Mouse (Mus musculus): ENCODE measurements around the gene Cyp11a1. TPM values are rescaled to one million over a fixed set of nuclear protein-coding genes. Genes with fewer than 3 reads are reported as not detected.

Cyp11a1 gene
- polyA plus RNA-seq, 1 experiment from 2014 or later: 0.95 TPM

DNA sequence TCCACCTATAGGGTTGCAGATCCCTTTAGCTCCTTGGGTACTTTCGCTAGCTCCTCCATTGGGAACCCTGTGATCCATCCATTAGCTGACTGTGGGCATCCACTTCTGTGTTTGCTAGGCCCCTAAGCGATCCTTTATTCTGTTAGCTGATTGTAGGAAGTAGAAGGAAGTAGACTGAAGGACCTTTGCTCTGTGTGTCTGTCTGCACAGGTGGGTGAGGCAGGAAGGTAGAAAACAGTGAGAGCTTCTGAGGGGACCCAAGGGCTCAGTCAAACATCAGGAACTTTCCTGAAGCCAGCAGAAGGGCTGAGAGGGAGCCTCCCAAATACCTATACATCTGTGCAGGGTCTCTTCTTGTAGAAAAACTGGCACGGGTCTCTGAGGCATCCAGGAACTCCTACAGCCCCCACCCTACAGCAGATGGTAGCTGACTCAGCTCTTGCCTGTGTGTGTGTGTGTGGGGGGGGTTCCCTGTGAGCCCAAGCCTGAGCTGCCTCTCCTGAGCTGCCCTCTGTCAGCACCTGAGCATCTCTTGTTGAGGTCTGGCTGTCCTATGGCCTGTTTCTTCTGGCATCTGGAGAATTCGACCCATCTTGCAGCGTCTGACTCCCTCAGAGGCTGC is 30.9 kb upstream of the Cyp11a1 start:
- H3K9ac ChIP-seq: no peak overlapping the region
- ATAC-seq (ENCODE audit: borderline replicate concordance, extremely low read depth, low FRiP score, low TSS enrichment): no peak
- no peaks in the 10 kb centered on the region for H3K36me3 ChIP-seq
- H3K4me2 ChIP-seq: no peak overlapping the region
- H3K9me3 ChIP-seq: no peaks in the 10 kb centered on the region
- WGBS: 70% methylated on average over 5 of the region's 5 CpGs
- 0 out of 2 replicates have a peak, but pooled peaks cover 9% of the 10 kb centered on the region for H3K4me1 ChIP-seq
- no peak overlapping the region for H3K27ac ChIP-seq
- no peak overlapping the region for H3K4me3 ChIP-seq
- H3K27me3 ChIP-seq: no peaks in the 10 kb centered on the region

DNA sequence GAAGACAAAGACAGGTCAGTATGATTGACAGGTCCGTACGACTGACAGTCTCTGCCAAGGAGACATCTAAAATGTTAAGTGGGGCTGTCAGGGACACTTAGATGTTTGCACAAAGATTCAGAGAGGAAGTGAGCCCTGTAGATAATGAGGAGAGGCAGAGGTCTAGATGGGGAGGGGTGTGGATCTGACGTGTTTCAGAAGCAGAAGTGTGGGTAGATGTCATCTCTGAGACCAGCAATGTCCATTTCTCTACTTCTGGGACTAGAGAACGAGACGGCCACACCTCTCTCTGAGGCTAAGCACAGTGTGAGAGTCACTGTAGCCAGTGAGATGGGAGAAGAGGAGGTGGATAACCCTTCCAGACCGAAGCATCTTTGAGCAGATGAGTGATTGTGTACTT is 28.2 kb upstream of the Cyp11a1 start:
- H3K36me3 ChIP-seq: no peaks in the 10 kb centered on the region
- no peak overlapping the region for H3K9ac ChIP-seq
- no peak overlapping the region for H3K27ac ChIP-seq
- no peak overlapping the region for H3K4me3 ChIP-seq
- WGBS: 50% methylated on average over 6 of the region's 6 CpGs
- no peak for ATAC-seq (ENCODE audit: borderline replicate concordance, extremely low read depth, low FRiP score, low TSS enrichment)
- no peaks in the 10 kb centered on the region for H3K4me1 ChIP-seq
- H3K27me3 ChIP-seq: no peaks in the 10 kb centered on the region
- H3K4me2 ChIP-seq: no peak overlapping the region
- H3K9me3 ChIP-seq: no peaks in the 10 kb centered on the region

DNA sequence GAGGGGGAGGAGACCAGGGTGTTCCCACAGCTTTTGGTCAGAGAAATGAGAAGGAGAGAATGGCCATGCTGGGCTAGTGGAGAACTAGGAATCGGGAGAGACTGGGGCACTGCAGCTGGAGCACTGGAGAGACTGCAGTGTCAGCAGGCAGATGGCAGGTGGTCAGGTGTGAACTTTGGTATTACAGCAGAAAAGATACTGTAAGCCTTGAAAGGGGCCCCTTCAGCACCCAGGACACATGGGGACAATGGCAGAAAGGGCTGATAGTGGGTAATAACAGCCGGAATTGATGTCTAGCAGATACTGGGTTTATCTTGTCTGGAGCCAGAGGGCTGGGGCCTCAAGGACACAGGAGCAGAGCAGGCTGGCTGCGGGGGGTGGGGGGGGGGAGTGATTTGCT is 27.4 kb upstream of the Cyp11a1 start:
- Histone ChIP-seq H3K4me2 (no peak overlapping the region), H3K4me1 (no peaks in the 10 kb centered on the region), H3K36me3 (no peaks in the 10 kb centered on the region), H3K27ac (no peak overlapping the region), H3K27me3 (no peaks in the 10 kb centered on the region), H3K9ac (no peak overlapping the region), H3K9me3 (no peaks in the 10 kb centered on the region), H3K4me3 (no peak overlapping the region)
- 37% methylated on average over 3 of the region's 3 CpGs for WGBS
- no peak for ATAC-seq (ENCODE audit: borderline replicate concordance, extremely low read depth, low FRiP score, low TSS enrichment)

DNA sequence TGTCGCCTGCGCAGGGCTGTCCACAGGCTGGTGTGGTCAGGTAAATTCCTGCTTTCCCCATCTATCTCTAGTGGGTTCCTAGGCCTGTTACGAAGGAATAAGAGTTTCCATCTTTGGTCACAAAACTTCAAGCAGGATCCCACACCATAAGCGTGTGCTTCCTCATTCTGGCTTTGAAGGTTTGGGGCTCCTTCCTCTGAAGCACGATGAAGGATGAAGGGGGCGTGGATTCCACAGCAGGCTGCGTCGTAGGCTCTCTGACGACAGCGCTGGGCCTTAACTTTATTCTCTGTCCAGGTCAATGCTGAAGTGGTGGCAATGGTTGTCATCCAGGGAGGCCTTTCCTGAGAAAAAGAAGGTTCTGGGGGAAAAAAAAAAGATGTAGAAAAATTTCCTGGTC is 25.6 kb upstream of the Cyp11a1 start:
- Histone ChIP-seq H3K9me3 (no peaks in the 10 kb centered on the region), H3K27ac (no peak overlapping the region), H3K27me3 (no peaks in the 10 kb centered on the region), H3K9ac (no peak overlapping the region), H3K4me1 (no peaks in the 10 kb centered on the region), H3K36me3 (no peaks in the 10 kb centered on the region), H3K4me2 (no peak overlapping the region), H3K4me3 (no peak overlapping the region)
- no peak for ATAC-seq (ENCODE audit: borderline replicate concordance, extremely low read depth, low FRiP score, low TSS enrichment)
- 76% methylated on average over 10 of the region's 10 CpGs for WGBS

DNA sequence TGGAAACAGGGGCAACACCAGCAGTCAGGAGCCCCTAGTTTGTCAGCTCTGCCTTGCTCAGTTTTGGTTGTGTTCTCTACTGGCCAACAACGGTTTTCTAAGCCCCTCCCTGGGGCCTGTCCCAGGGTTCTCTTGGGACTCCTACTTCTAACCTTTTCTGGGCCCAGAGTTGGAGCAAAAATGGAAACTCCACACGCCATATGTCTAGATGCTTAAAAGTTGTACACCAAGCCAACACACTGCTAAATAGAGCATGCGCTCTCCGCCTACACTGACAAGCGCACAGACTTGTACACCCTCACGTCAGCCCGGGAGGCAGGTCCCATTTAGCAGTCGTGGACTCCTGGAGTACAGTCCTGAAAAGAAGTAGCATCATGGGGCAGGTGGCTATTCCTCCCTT is 20.9 kb upstream of the Cyp11a1 start:
- no peak overlapping the region for H3K27ac ChIP-seq
- 85% methylated on average over 8 of the region's 8 CpGs for WGBS
- no peak for ATAC-seq (ENCODE audit: borderline replicate concordance, extremely low read depth, low FRiP score, low TSS enrichment)

DNA sequence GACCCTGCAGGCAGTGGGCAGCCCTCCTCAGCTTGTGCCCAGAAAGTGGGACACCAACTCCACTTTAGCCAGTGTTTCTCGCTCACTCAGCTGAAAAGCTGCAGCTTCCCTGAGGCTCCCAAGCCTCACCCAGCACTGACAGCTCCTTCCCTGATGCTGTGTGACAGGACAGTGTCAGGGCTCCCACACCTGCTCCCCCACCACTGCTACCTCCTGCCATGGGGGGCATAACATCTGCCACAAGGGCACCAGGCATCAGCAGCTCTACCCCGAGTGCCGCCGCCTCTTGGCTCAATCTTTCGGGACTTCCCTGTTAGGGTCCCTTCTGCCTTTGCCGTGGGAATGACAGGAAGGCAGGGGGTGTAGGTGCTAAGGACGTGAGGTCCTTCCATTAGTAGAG is 19.9 kb upstream of the Cyp11a1 start:
- H3K9ac ChIP-seq: no peak overlapping the region

More for the DNA sequence above, 20.9 kb upstream of the Cyp11a1 start:
- Histone ChIP-seq H3K4me1 (no peaks in the 10 kb centered on the region; the same call in 1 of the 2 replicates), H3K9me3 (no peaks in the 10 kb centered on the region), H3K4me3 (no peak overlapping the region), H3K9ac (no peak overlapping the region), H3K36me3 (no peaks in the 10 kb centered on the region), H3K27me3 (no peaks in the 10 kb centered on the region), H3K4me2 (no peak overlapping the region)

DNA sequence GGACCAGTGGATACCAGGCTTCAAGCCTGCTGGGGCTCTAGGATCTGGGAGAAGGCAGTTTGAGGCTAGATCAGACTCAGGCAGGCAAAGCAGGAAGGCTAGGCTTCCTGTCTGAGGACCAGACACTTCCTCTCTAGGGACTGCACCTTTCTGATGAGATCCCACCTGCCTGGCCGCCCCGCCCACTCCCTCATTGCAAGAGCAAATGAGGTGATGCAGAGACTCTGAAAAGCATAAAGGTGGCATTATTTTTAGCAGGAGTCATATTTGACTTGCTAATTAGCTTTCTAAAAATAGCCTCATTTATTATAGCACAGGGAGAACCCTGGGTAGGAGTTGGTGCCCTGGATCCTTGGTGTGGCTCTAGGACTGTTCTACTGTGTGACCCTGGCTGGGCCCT is 18.1 kb upstream of the Cyp11a1 start:
- Histone ChIP-seq H3K27me3 (no peaks in the 10 kb centered on the region), H3K9ac (no peak overlapping the region), H3K36me3 (no peaks in the 10 kb centered on the region), H3K4me2 (no peak overlapping the region), H3K4me3 (no peak overlapping the region), H3K27ac (no peak overlapping the region), H3K4me1 (no peaks in the 10 kb centered on the region; the same call in 1 of the 2 replicates), H3K9me3 (no peaks in the 10 kb centered on the region)
- ATAC-seq (ENCODE audit: borderline replicate concordance, extremely low read depth, low FRiP score, low TSS enrichment): no peak
- 85% methylated on average over 2 of the region's 2 CpGs for WGBS

More for the DNA sequence above, 19.9 kb upstream of the Cyp11a1 start:
- no peak overlapping the region for H3K4me3 ChIP-seq
- ATAC-seq (ENCODE audit: borderline replicate concordance, extremely low read depth, low FRiP score, low TSS enrichment): no peak
- no peaks in the 10 kb centered on the region for H3K9me3 ChIP-seq
- no peak overlapping the region for H3K27ac ChIP-seq
- no peak overlapping the region for H3K4me2 ChIP-seq
- WGBS: 52% methylated on average over 7 of the region's 7 CpGs
- no peaks in the 10 kb centered on the region for H3K36me3 ChIP-seq
- no peaks in the 10 kb centered on the region; the same call in 1 of the 2 replicates for H3K4me1 ChIP-seq
- no peaks in the 10 kb centered on the region for H3K27me3 ChIP-seq

DNA sequence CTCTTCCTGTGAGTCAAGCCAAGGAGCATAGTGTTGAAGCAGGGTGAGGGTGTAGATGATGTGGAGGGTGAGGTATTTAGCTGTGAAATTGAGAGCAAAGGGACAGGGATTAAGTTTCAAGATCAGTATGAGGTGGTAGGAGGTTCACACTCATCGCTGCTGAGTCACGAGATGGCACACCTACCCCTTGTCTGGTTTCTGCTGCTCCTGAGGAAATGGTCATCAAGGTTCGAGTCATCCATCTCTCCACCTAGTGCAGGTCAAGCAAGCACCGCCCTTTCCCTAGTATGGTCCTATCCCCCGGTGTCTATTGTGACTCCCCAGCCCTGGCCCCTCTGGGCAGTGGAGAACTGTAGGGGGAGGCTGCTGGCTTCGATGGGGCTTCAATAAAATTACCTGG is 16.9 kb upstream of the Cyp11a1 start:
- Histone ChIP-seq H3K27ac (no peak overlapping the region), H3K9ac (no peak overlapping the region), H3K4me3 (no peak overlapping the region), H3K9me3 (no peaks in the 10 kb centered on the region), H3K4me2 (no peak overlapping the region), H3K4me1 (no peaks in the 10 kb centered on the region; the same call in 1 of the 2 replicates), H3K36me3 (no peaks in the 10 kb centered on the region), H3K27me3 (no peaks in the 10 kb centered on the region)
- 72% methylated on average over 6 of the region's 6 CpGs for WGBS
- no peak for ATAC-seq (ENCODE audit: borderline replicate concordance, extremely low read depth, low FRiP score, low TSS enrichment)

DNA sequence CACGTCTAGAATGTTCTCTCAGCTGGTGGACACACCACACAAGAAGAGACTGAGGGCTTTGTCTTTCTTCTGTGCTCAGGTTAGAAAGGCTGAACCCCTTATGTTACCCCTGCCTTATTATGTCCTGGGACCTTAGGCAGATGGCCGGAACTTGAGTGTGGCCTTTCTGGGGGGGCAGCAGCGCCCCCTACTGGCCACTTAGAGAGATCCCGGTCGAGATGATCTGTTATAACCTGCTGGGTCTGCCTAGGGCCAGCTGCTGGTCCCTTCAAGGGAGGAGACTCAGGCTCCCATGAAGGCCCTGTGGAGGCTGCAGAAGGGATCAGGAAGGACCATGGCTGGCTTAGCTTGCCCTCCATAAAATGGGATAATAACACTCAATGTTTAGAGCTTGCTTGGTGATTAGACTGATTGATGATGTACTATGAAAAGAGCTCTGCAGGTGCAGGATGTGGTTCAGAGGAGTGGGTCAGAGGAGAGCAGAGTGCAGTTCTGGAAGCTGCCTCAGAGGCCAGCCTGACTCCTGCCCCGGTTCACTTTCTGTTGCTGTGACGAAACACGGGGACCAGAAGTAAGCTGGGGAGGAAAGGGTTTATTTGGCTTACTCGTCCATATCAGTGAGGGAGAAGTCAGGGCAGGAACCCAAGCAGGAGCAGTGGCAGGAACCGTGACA is 15.6 kb upstream of the Cyp11a1 start:
- 27% methylated on average over 10 of the region's 10 CpGs for WGBS
- no peak overlapping the region for H3K4me3 ChIP-seq
- no peaks in the 10 kb centered on the region for H3K36me3 ChIP-seq
- no peak overlapping the region for H3K9ac ChIP-seq
- no peaks in the 10 kb centered on the region for H3K9me3 ChIP-seq
- H3K4me1 ChIP-seq: no peaks in the 10 kb centered on the region; the same call in 1 of the 2 replicates
- H3K4me2 ChIP-seq: no peak overlapping the region
- no peak overlapping the region for H3K27ac ChIP-seq
- no peaks in the 10 kb centered on the region for H3K27me3 ChIP-seq
- no peak for ATAC-seq (ENCODE audit: borderline replicate concordance, extremely low read depth, low FRiP score, low TSS enrichment)

DNA sequence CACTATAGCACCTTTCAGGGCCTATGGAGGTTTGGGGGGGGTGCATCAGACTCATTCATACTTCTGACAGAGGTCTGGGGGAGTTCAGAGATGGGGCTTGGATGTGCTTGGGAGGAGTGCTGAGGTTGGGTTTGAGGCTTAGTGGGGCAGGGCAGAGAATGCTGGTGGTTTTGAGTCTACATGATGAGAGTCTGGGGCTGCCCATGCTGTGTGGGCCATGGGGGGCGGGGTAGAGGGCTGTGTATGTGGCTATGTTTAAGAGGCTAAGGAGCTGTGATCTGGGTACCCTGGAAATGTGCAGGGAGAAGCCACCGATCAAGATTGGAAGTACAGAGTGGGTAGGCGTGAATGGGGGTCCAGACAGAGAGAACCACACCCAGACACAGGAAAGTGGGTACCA is 14.2 kb upstream of the Cyp11a1 start:
- Histone ChIP-seq H3K27ac (no peak overlapping the region), H3K27me3 (peaks cover 9% of the 10 kb centered on the region; the same call in 1 of the 2 replicates), H3K4me1 (no peaks in the 10 kb centered on the region; the same call in 1 of the 2 replicates), H3K4me3 (no peak overlapping the region), H3K9ac (no peak overlapping the region), H3K4me2 (no peak overlapping the region), H3K9me3 (no peaks in the 10 kb centered on the region), H3K36me3 (no peaks in the 10 kb centered on the region)
- ATAC-seq (ENCODE audit: borderline replicate concordance, extremely low read depth, low FRiP score, low TSS enrichment): no peak
- WGBS: 73% methylated on average over 3 of the region's 3 CpGs

DNA sequence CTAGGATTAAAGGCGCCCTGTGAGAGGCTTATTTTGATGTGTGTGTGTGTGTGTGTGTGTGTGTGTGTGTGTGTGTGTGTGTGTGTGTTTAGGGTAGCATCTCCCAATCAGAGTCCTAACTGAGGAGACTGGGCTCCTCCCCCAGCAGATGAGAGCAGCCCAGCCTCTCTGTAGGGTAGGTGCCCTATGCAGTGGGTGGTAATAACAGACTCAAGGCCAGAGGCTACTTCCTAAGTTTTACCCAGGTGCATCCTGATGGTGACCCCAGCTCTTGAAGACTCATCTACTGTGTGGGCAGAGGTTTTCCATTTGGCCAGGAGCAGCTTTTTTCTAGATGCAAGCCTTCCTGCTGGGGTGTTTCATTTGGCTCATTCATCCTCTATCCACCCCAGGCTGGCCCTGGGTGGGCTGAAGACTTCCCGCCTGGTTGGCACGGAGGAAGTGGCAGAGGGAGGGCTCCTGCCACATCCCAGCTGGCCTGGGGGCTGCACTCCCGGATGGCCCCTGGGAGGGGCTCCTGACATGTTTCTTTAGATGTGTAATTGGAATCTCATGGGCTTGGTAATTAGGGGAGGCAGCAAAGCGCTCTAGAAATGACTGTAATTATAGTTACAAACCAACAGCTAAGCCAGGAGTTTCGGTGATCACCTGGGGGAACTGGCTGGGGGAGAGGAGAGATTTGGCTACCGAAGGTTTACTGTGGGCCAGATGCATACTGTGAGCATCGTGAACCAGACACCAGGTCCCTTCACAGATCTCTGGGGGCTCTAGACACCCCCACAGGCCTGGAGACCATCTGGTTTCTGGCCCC is 13.2 kb upstream of the Cyp11a1 start:
- H3K4me1 ChIP-seq: peaks cover 6% of the 10 kb centered on the region
- no peak overlapping the region for H3K9ac ChIP-seq
- no peak for ATAC-seq (ENCODE audit: borderline replicate concordance, extremely low read depth, low FRiP score, low TSS enrichment)
- 61% methylated on average over 8 of the region's 8 CpGs for WGBS
- H3K36me3 ChIP-seq: no peaks in the 10 kb centered on the region
- H3K27ac ChIP-seq: peak overlapping the region; percentile 25; the same call in 1 of the 2 replicates
- no peak overlapping the region for H3K4me2 ChIP-seq
- H3K4me3 ChIP-seq: no peak overlapping the region
- H3K27me3 ChIP-seq: peaks cover 15% of the 10 kb centered on the region; the same call in 1 of the 2 replicates
- no peaks in the 10 kb centered on the region for H3K9me3 ChIP-seq

DNA sequence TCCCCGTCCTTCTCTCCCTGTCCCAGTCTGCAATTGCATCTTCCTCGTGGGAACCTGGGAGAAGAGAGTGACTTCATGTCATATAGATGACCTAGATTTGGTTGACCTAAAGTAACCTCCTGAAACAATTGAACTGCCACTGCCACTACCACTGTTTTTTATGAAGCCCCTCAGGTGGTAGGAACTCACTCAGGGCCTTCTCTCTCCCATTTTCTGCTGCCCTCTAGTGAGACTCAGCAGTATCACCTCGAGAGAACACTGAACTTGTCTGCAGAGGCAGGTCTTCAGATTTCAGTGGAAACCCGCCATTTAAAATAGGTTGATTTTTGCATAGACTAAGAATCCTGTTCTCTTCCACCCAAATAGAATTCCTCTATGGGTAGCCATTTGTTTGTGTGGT is 10.9 kb upstream of the Cyp11a1 start:
- peaks cover 8% of the 10 kb centered on the region for H3K4me1 ChIP-seq
- peaks cover 22% of the 10 kb centered on the region; the same call in 1 of the 2 replicates for H3K27me3 ChIP-seq
- H3K9ac ChIP-seq: no peak overlapping the region
- H3K36me3 ChIP-seq: no peaks in the 10 kb centered on the region
- H3K4me3 ChIP-seq: no peak overlapping the region
- WGBS: 31% methylated on average over 4 of the region's 4 CpGs
- ATAC-seq (ENCODE audit: borderline replicate concordance, extremely low read depth, low FRiP score, low TSS enrichment): no peak
- H3K27ac ChIP-seq: no peak overlapping the region
- no peak overlapping the region for H3K4me2 ChIP-seq
- no peaks in the 10 kb centered on the region for H3K9me3 ChIP-seq
